Mouse (Mus musculus) left cerebral cortex, postnatal 10 days (tissue): ENCODE data around the gene Hyou1. TPM values are rescaled to one million over a fixed set of nuclear protein-coding genes. Genes with fewer than 3 reads are reported as not detected.
"Not testable (repeated sequence)": the region's sequence is repeated elsewhere in the genome, so short reads cannot be mapped to it uniquely, and the experiment has no call there.

Experiments used
- DNase-seq, 2 experiments: peaks; one replicate each; pipeline ENCODE4 v3.0.0; 2021 to 2022; ENCODE audit warnings: low spot score in 2 of 2, mixed read lengths in 1 of 2; ENCODE audit errors: extremely low spot score in 1 of 2
- intact Hi-C: fragments of 180-260 bp; cut with DNase I; formaldehyde crosslinking; loops from one replicate; pipeline ENCODE4 v1.15.1; 2025
- total RNA-seq, 2 experiments: library from RNA; stranded (reverse); gene quantifications; 2 replicates each; pipeline ENCODE4 v1.2.3; 2021

Gene Hyou1
- total RNA-seq, 2 experiments from 2014 or later: 87.1 to 89.3 TPM

DNA sequence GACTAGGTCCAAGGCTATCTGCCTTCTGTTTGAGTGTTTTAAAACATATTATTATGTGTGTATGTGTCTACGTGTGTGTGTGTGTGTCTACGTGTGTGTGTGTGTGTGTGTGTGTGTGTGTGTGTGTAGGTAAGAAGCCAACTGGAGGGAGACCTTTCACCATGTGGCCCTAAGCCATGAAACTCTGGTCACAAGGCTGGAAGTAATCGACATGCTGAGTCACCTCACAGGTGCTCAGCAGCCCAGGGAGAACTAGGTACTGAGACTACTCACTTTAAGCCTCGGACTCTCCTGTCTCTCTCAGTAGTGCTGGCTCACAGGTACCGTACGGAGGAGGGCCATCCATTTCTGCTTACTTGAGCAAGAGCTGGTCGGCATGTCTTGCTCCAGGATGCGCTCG lies 32.1 kb upstream of the Hyou1 start:
- DNase-seq: no peak
- intact Hi-C loops: no loop called here

DNA sequence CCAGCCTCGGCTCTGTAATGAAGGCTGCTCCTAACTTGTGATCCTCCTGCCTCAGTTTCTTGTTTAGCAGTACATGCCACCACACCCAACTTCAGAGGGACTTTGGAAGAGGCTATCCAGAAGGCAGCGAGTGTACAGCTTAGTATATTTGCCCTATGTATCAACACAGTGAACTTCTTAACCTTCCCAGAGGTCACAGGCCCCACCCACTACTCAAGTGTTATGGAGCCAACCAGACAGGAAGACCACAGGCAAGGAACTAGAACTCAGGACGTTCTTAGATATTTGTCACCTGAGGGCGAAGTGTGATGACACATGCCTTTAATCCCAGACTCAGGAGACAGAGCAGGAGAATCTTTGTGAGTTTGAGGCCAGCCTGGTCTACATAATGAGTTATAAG lies 31.7 kb upstream of the Hyou1 start:
- no peak for DNase-seq
- intact Hi-C loops: no loop called here

DNA sequence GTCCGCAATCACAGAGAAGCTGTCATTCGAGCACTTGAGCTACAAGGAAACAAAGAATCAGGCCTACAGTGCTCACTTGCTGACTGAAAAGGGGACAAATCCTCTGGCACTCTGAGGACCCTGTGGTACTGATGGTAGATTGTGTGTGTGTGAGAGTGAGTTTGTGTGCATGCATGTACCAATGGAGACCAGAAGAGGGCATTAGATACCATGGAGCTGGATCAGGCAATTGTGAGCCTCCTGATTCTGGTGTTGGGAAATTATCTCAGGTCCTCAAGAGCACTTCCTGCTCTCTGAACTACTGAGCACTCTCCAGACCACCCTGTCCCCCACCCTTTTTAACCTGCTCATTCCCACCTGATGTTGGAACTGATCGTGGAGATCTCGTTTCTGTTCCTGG lies 30.7 kb upstream of the Hyou1 start:
- intact Hi-C loops: no loop called here

DNA sequence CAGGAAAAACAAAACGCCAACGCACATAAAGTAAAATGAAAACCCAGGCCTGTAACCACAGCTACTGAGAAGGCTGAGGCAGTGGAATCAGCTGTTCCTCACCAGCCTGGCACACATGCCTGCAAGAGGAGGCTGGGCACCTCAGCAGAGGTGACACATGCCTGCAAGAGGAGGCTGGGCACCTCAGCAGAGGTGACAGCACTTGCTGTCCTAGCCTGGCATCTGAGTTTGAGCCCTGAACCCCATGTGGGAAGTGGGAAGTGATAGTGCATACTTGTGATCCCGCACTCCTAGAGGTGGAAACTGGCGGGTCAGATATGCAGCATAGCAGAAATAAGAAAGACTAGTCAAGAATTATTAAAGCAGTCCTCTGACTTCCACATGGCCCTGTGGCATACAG lies 27.9 kb upstream of the Hyou1 start:
- DNase-seq: no peak
- intact Hi-C loops: loop anchor here (1.0 to 5.0 kb wide), 2 partner anchors 36 to 217 kb away; partner anchors contain the start of gene Mcam

More for the DNA sequence above, 30.7 kb upstream of the Hyou1 start:
- no peak for DNase-seq

DNA sequence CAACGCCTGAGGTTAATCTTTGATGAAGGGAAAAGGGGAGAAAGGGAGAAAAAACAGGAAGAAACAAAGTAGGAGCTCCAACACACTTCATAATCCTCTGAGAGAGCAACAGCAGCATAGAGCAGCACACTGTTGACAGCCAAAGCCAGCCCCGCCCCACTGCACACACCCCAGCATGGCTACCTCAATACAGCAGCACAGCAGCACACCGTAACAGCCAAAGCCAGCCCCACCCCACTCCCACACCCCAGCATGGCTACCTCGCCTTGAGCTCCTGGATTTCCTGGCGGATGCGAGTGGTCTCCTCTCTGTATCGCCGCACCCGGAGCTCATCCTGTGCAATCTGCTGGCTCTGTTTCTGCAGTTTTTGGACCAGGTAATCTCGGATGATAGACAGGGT lies 27.0 kb upstream of the Hyou1 start:
- intact Hi-C loops: loop anchor here (5.0 kb wide), 1 partner anchor 35 kb away; no protein-coding TSS in a partner anchor

DNA sequence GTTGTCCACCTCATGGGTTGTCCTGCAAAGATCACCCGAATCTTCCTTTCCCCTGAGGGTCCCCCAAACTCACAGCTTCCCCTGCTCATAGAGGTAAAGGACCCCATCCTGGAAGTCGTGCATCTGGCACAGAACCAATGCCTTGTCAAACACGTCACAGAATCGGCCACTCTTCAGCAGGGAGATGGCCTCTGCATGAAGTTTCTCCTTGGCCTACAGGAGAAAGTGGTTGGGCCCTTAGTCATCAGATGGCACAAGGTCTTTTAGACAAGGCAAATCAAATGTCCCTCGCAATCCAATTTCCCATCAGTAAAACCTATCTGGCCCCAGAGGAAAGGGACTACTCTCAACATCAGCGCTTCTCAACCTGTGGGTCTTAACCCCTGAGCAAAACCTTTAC lies 26.1 kb upstream of the Hyou1 start:
- intact Hi-C loops: loop anchor here (5.0 kb wide), 1 partner anchor 34 kb away; no protein-coding TSS in a partner anchor
- no peak for DNase-seq

More for the DNA sequence above, 27.0 kb upstream of the Hyou1 start:
- DNase-seq: no peak

DNA sequence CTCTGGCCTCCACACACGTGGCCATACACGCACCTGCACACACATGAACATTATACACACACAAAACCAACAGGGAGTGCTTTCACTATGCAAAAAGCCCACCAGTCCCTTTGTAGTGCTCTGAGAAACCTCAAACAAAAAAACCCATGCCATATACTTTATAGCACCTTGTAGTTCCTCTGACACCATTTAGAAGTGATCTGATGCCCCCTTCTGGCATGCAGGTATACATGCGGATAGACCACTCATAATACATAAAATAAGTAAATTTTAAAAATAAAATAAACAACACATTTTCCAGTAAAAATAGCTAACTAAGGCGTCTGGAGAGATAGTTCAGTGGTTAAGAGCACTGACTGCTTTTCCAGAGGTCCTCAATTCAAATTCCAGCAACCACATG lies 22.1 kb upstream of the Hyou1 start:
- intact Hi-C loops: no loop called here
- no peak for DNase-seq

DNA sequence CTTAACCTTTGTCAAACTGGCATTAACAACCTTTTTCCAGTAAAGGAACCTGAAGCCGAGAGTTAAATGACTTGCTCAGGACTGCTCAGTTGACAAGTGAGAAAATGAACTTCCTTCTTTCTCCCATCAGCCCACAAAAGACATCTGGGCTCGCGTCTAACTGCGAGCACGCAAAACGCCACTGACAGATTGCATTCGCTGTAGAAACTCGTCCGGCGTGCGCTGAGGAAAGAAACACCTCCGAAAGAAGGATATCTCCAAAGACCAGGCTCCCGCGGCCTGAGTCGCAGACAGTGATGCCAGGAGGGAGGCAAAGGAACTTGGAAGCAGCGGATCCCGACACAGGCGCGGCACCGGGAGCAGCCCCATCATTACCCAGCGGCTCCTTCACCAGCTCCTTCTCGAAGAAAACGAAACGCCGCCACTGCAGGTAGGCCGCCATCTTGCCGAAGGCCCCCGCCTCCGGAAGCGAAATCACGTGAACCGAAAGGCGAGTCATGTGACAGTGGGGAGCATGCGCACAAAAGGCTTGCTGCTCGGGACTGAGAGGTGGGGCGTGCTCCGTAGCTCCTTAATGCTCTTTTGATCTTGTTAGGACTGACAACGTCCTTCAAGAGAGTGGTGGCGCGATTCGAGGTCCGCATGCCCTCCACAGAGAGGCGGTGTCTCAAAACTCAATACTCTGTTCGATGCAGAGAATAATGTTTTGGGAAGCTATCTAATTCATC lies 17.9 kb upstream of the Hyou1 start, which contains the start of gene Vps11:
Gene Vps11 (minus strand): TSS at position 481 of the 728 bp plus-strand sequence.
- peak; percentile 94 to 97 for DNase-seq
- intact Hi-C loops: no loop called here

DNA sequence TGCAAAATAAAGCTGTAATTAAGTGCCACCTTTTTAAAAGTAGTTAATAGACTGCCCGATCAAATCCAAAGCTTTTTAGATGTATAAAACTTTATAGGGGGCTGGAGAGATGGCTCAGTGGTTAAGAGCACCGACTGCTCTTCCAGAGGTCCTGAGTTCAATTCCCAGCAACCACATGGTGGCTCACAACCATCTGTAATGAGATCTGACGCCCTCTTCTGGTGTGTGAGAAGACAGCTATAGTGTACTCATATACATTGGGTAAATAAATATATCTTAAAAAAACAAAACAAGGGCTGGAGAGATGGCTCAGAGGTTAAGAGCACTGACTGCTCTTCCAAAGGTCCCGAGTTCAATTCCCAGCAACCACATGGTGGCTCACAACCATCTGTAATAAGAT lies 17.4 kb upstream of the Hyou1 start:
- DNase-seq, intact Hi-C loops: not testable (repeated sequence)

DNA sequence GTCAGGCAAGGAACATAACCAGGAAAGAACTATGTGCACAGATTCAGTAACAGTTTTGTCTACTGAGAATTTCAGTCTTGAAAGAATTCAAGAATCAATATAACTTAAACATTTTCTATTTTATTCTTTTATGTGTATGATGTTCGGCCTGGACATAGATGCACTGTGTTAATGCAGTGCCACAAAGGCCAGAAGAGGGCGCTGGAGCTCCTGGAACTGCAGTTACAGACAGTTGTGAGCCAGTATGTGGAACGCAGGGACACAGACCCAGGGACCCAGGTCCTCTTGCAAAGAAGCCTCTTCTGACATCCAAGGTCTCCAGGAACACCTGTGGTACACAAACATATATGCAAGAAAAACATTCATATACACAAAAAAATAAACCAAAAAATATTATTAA lies 14.8 kb upstream of the Hyou1 start:
- intact Hi-C loops: no loop called here
- DNase-seq: no peak

DNA sequence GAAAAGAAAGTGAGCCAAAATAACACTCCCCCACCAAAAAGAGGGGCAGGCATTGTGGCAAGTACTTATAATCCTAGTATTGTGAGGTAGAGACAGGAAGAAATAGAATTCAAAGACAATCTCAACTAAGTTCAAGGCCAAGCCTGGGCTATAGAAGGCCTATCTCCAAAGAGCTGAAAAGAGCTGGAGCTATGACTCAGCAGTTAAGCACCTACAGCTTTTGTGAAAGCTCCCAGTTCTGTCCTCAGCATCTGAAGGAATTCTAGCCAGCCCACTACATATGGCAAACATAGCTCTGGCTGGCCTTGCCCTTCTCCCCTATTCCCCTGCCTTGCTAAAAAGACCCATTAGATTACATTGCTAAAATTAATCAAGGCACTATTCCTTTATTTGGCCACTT lies 5.9 kb upstream of the Hyou1 start:
- DNase-seq: no peak
- intact Hi-C loops: no loop called here

DNA sequence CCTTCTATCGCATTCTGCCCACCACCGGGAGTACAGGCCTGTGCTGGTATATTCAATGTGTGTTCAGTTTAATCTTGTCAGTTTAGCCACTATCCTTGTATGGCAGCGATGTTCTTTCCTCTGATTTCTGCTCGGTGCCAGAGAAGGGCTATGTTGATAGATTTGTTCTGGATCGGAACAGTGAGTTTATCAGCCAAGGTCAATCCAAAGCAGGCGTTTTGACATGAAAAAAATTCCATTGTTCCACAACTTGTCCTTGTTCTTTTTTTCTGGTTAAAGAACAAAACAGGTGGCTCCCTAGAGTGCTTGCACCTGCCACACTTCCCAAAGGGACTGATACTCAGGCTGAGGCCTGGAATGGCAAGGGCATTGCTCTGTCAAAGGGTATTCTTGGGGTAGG lies 3.1 kb upstream of the Hyou1 start:
- intact Hi-C loops: no loop called here

DNA sequence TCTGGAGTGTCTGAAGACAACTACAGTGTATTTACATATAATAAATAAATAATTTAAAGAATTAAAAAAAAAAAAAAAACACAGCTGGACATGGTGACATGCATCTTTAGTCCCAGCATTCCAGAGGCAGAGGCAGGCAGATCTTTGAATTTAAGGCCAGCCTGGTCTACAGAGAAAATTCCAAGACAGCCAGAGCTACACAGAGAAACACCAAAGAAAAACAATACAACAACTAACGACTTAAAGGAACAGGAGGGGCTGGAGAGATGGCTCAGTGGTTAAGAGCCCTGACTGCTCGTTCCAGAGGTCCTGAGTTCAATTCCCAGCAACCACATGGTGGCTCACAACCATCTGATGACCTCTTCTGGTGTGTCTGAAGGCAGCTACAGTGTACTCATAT lies 2.0 kb upstream of the Hyou1 start:
- intact Hi-C loops, DNase-seq: not testable (repeated sequence)

More for the DNA sequence above, 3.1 kb upstream of the Hyou1 start:
- no peak for DNase-seq

DNA sequence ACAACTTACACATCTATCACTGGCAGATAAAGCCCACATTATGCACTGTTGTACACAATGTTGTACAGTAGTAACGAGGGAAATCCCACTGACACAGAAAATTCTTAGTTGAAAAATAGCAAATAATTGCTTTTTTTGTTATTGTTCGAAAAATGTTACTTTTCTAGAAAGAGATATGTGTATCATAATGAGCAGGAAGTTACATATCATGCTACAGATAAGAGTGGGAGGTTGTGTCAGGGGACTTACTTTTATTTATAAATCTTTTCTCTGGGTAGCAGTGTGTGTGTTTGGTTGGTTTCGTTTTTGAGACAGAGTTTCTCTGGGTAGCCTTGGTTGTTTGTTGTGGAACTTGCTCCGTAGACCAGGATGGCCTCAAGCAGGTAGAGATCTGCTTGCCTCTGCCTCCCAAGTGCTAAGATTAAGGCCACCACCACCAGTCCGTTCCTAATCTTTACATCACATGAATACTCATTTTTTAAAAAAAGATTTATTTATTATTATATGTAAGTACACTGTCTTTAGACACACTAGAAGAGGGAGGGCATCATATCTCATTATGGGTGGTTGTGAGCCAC lies 1.0 kb upstream of the Hyou1 start:
- no peak for DNase-seq
- intact Hi-C loops: no loop called here

DNA sequence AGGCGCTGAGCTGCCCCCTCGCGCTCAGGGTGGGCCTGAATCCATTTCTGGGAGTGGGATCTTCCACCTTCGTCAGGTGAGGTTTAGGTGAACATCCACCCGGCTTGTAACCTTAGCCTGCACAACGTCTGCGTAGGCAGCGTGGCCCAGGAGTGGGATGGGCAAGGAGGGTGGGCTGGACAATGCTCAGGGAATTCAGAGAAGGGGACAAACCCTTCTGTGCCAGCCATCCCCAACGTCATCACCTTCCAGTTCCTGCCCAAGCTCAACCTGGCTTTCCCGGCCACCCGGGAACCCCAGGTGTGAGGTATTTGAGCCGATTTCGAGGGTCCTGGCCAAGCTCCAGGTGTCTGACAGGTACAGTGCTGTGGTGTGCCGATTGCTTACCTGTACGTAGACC lies 572 bp downstream of the Hyou1 start:
- intact Hi-C loops: no loop called here
- peak in 1 of 2 experiments; percentile 43 for DNase-seq

DNA sequence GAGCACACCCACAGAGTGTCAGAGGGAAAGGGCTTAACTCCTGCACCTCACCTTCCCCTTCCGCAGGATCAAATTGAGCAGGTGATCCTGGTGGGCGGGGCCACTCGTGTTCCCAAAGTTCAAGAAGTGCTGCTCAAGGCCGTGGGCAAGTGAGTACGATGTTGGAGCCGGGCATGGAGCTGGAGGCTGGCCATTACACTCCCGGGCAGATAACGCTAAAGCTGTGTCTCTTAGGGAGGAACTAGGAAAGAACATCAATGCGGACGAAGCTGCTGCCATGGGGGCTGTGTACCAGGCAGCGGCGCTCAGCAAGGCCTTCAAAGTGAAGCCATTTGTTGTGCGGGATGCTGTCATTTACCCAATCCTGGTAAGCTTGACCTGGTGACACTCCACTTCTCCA lies 5.3 kb downstream of the Hyou1 start:
- DNase-seq: no peak
- intact Hi-C loops: no loop called here

DNA sequence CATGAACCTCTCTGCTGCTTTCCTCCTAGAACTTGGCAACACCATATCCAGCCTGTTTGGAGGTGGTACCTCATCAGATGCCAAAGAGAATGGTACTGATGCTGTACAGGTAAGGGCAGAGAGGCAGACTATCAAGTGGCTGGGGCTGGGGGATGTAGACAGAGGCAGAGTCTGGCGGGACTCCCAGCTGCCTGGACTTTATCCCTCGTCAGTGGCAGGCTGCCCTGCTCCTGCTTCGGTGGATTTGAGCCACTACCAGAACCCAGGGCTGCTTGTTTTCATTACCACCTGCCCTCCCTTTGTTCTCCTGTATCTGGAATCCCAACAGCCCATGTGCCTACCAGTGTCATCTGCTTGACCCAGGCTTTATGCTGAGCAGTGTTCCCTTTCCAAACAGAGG lies 7.9 kb downstream of the Hyou1 start:
- intact Hi-C loops: loop anchor here (5.0 kb wide), 1 partner anchor 35 kb away; no protein-coding TSS in a partner anchor
- DNase-seq: no peak

DNA sequence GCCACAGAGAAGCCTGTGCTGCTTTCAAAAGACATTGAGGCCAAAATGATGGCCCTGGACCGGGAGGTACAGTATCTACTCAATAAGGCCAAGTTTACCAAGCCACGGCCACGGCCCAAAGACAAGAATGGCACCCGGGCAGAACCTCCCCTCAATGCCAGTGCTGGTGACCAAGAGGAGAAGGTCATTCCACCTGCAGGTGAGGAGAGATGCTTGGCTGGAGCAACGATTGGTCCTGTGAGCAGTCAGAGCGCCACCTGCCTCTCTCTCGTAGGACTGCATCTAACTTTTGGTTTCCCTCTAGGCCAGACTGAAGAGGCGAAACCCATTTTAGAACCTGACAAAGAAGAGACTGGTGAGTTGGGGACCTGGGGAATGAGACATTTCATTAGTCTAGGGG lies 10.0 kb downstream of the Hyou1 start:
- peak in 1 of 2 experiments; percentile 62 for DNase-seq
- intact Hi-C loops: loop anchor here (5.0 kb wide), 1 partner anchor 37 kb away; no protein-coding TSS in a partner anchor

DNA sequence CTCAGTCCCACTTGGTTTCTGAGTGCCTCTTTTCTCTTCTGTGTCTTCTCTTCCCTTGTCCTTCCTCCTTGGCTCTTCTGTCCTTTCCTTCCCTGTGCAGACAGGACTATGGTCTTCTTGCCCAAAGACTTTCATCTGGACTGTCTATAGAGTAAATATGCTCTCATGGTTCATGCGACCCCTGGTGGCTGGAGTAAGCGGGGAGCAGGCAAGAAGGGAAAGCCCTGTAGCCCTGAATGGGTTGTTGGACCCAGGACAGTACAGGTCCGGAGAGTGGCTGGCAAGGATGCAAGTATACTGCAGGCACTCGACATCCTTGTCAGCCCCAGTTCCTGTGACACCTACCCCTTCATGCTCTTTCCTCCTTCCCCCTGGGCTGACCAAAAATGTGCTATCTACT lies 12.2 kb downstream of the Hyou1 start:
- intact Hi-C loops: no loop called here

DNA sequence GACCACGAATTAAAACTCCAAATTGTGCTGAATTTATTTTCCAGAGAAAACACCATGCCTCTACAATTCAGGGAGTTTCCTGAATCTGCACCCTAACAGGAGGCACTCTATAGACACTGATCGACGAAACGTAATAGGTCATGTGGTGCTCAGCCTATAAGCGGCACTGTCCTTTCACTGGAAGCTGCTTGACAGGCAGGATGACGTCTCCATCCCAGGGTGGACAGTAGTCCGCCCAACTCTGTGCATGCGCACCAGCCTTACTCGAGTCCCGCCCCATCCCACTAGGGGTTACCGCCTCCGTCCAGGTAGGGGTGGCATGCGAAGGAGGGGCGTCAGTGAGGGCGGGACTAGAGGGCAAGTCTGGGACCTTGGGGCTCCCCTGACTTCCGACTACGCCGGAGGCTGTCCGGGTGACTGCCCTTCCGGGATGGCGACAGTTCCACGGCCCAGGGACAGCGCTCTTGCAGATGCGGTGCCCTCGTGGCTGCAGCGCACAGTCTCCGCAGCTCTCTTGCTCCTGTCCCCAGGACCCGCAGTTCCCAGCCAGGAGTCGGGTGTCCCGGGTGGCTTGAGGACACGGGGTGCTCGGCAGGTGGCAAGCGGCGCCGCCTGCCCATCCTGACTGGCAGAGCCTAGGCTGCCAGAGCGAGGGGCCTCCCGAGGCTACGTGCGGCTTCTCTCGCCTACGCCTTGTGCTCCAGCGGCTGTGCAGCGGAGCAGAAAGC lies 17.6 kb downstream of the Hyou1 start, which contains the start of gene Slc37a4:
Gene Slc37a4 (plus strand): TSS at position 169 of the 728 bp plus-strand sequence.
- intact Hi-C loops: no loop called here

More for the DNA sequence above, 12.2 kb downstream of the Hyou1 start:
- peak in 1 of 2 experiments; percentile 85 for DNase-seq

More for the DNA sequence above, 17.6 kb downstream of the Hyou1 start, which contains the start of gene Slc37a4:
- DNase-seq: peak; percentile 93 to 96
